Mouse (Mus musculus): ENCODE measurements at regions not wholly inside any gene's neighbourhood (a gene's known extent, or its start where the extent isn't known, plus 50 kb on each side); places are given as distances from the start of the nearest gene placed in this dataset.

DNA sequence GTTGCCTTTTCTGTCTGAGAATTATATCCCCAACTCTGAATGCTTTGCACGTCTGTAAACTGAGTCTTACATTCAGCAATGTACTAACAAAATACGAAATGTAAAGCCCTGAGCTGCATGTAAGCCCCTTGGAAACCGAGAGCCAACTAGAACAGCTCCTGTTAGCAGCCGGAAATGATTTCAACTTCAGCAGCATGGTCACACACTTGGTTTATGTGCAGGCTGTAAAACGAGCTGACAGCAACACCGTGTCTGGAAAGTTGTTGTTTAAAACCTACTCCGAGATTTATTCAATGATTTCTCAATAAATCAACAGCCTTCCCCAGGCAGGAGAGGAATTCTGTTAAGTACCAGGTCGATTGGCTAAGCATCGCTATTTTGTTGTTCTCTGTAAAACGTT, 155.7 kb downstream of the Lrig3 start:
- H3K27ac ChIP-seq, result no peak overlapping the region
- no peaks in the 10 kb centered on the region for H3K4me1 ChIP-seq (replicated peaks; ENCODE audit: control insufficient read depth in 2 of 2, insufficient read depth in 2 of 2, low read length in 1 of 2)
- H3K9me3 ChIP-seq (ENCODE audit: control insufficient read depth, low read length), result no peaks in the 10 kb centered on the region
- 64% methylated on average over 10 of the region's 10 CpGs for WGBS (ENCODE audit: insufficient replicate concordance)
- TF ChIP-seq EP300 (IDR thresholded peaks at IDR 0.05; ENCODE audit: low read depth), result no peak
- TF ChIP-seq CTCF (IDR thresholded peaks at IDR 0.05; ENCODE audit: low read depth), result no peak
- ATAC-seq (ENCODE audit: insufficient read depth) (no peak), DNase-seq (ENCODE audit: low read depth in 3 of 3, low spot score in 3 of 3) (no peak)
- H3K4me3 ChIP-seq (ENCODE audit: insufficient read depth in 1 of 2, low read depth in 2 of 2, low read length in 2 of 2), result no peak overlapping the region
- no peak overlapping the region for H3K9ac ChIP-seq (replicated peaks)
- H3K27me3 ChIP-seq (ENCODE audit: control insufficient read depth, insufficient read depth, low read length), result no peaks in the 10 kb centered on the region
- no peak overlapping the region for H3K4me2 ChIP-seq (ENCODE audit: low read depth)
- no peaks in the 10 kb centered on the region for H3K36me3 ChIP-seq (replicated peaks; ENCODE audit: control insufficient read depth, insufficient read depth, low read depth)

DNA sequence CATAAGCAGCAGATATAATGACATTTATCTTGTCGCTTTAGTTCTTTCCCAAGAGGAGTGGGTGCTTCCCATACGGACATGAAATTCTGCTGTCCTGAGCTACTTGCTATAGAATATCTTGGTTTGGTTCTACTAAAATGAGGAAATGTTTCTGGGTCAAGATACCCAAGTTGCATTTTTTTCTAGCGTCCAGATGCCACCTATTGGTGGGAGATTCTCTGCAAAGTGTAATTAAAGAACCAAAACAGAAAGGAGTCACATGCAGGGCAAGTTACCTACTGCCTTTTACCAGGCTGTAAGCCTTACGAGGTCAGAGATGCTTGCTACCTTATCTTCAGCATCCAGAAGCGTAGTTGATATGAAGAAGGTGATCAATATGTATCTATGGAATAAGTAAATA, 156.5 kb downstream of the Lrig3 start:
- Histone ChIP-seq H3K36me3 (replicated peaks; ENCODE audit: control insufficient read depth, insufficient read depth, low read depth) (no peaks in the 10 kb centered on the region), H3K4me3 (ENCODE audit: insufficient read depth in 1 of 2, low read depth in 2 of 2, low read length in 2 of 2) (no peak overlapping the region), H3K4me2 (ENCODE audit: low read depth) (no peak overlapping the region), H3K27ac (no peak overlapping the region), H3K4me1 (replicated peaks; ENCODE audit: control insufficient read depth in 2 of 2, insufficient read depth in 2 of 2, low read length in 1 of 2) (no peaks in the 10 kb centered on the region), H3K9me3 (ENCODE audit: control insufficient read depth, low read length) (no peaks in the 10 kb centered on the region), H3K27me3 (ENCODE audit: control insufficient read depth, insufficient read depth, low read length) (no peaks in the 10 kb centered on the region), H3K9ac (replicated peaks) (no peak overlapping the region)
- DNase-seq (ENCODE audit: low read depth in 3 of 3, low spot score in 3 of 3) (no peak), ATAC-seq (ENCODE audit: insufficient read depth) (no peak)
- TF ChIP-seq CTCF (IDR thresholded peaks at IDR 0.05; ENCODE audit: low read depth) (no peak), EP300 (IDR thresholded peaks at IDR 0.05; ENCODE audit: low read depth) (no peak)
- WGBS (ENCODE audit: insufficient replicate concordance), result 57% methylated on average over 5 of the region's 5 CpGs

DNA sequence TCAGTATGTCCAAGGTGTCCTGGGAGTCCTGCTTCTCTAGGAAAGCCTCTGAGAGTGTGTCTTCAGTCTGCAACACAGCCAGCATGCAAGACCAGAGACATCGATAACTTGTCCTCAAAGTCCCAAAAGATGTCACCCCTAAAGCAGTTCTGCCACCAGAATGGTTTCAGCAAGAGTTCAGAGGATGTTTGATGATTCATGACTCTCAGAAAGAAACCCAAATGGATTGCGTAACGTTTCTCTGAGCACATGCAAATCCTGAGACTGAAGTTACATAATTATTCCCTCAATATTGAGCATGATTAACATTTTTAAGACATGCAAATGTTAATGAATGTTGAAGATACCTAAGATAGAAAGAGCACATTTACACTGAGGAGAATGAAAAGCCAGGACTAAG, 167.2 kb downstream of the Lrig3 start:
- Histone ChIP-seq H3K27me3 (ENCODE audit: control insufficient read depth, insufficient read depth, low read length) (no peaks in the 10 kb centered on the region), H3K27ac (no peak overlapping the region), H3K4me3 (ENCODE audit: insufficient read depth in 1 of 2, low read depth in 2 of 2, low read length in 2 of 2) (no peak overlapping the region), H3K4me1 (replicated peaks; ENCODE audit: control insufficient read depth in 2 of 2, insufficient read depth in 2 of 2, low read length in 1 of 2) (no peaks in the 10 kb centered on the region), H3K9me3 (ENCODE audit: control insufficient read depth, low read length) (no peaks in the 10 kb centered on the region), H3K9ac (replicated peaks) (no peak overlapping the region), H3K4me2 (ENCODE audit: low read depth) (no peak overlapping the region), H3K36me3 (replicated peaks; ENCODE audit: control insufficient read depth, insufficient read depth, low read depth) (no peaks in the 10 kb centered on the region)
- TF ChIP-seq CTCF (IDR thresholded peaks at IDR 0.05; ENCODE audit: low read depth) (no peak), EP300 (IDR thresholded peaks at IDR 0.05; ENCODE audit: low read depth) (no peak)
- ATAC-seq (ENCODE audit: insufficient read depth), result no peak
- WGBS (ENCODE audit: insufficient replicate concordance), result 59% methylated on average over 3 of the region's 3 CpGs
- no peak for DNase-seq (ENCODE audit: low read depth in 3 of 3, low spot score in 3 of 3)

DNA sequence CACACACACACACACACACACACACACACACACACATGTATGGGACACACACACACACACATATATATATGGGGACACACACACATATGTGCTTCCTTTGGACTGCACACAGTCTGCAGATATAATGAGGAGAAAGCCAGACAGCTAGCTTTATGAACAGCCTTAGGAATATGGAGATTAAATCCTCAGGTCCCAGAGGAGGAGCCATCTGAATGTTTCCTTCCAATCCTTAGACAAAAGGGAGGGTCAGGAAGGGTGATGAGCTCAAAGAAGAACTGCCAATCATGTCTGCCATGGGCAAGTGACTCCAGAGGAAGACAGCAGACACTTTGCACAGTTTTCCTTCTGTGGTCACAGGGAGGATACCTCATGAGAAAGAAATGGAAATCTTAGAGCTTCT, 168.0 kb downstream of the Lrig3 start:
- H3K9me3 ChIP-seq (ENCODE audit: control insufficient read depth, low read length), result no peaks in the 10 kb centered on the region
- H3K4me3 ChIP-seq (ENCODE audit: insufficient read depth in 1 of 2, low read depth in 2 of 2, low read length in 2 of 2), result no peak overlapping the region
- no peaks in the 10 kb centered on the region for H3K4me1 ChIP-seq (replicated peaks; ENCODE audit: control insufficient read depth in 2 of 2, insufficient read depth in 2 of 2, low read length in 1 of 2)
- H3K27ac ChIP-seq, result no peak overlapping the region
- no peaks in the 10 kb centered on the region for H3K27me3 ChIP-seq (ENCODE audit: control insufficient read depth, insufficient read depth, low read length)
- H3K9ac ChIP-seq (replicated peaks), result no peak overlapping the region
- no peak overlapping the region for H3K4me2 ChIP-seq (ENCODE audit: low read depth)
- DNase-seq (ENCODE audit: low read depth in 3 of 3, low spot score in 3 of 3), result no peak
- ATAC-seq (ENCODE audit: insufficient read depth), result no peak
- H3K36me3 ChIP-seq (replicated peaks; ENCODE audit: control insufficient read depth, insufficient read depth, low read depth), result no peaks in the 10 kb centered on the region
- no peak for TF ChIP-seq CTCF (IDR thresholded peaks at IDR 0.05; ENCODE audit: low read depth)
- TF ChIP-seq EP300 (IDR thresholded peaks at IDR 0.05; ENCODE audit: low read depth), result no peak

DNA sequence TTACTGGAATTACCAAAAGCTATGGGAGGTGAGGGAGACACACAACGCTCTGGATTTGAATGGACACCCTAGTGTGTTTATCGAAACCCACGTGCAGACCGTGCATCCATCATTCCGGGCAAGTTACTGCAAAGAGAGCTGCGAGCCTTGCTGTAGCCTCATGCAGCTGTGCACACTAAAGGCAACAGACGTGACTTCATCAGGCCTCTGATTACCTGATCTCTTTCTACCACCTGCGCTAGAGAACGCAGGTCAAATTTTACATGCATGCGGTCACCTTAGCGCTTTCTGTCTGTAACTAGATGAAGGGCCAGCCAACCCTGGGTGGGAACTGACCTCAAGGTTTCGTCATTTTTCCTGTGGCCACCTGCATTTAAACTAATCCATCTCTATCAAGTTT, 172.6 kb downstream of the Lrig3 start:
- TF ChIP-seq CTCF (IDR thresholded peaks at IDR 0.05; ENCODE audit: low read depth) (no peak), EP300 (IDR thresholded peaks at IDR 0.05; ENCODE audit: low read depth) (no peak)
- WGBS (ENCODE audit: insufficient replicate concordance), result 79% methylated on average over 12 of the region's 12 CpGs
- Histone ChIP-seq H3K36me3 (replicated peaks; ENCODE audit: control insufficient read depth, insufficient read depth, low read depth) (no peaks in the 10 kb centered on the region), H3K4me2 (ENCODE audit: low read depth) (no peak overlapping the region), H3K9ac (replicated peaks) (no peak overlapping the region), H3K4me1 (replicated peaks; ENCODE audit: control insufficient read depth in 2 of 2, insufficient read depth in 2 of 2, low read length in 1 of 2) (no peaks in the 10 kb centered on the region), H3K4me3 (ENCODE audit: insufficient read depth in 1 of 2, low read depth in 2 of 2, low read length in 2 of 2) (no peak overlapping the region), H3K9me3 (ENCODE audit: control insufficient read depth, low read length) (no peaks in the 10 kb centered on the region), H3K27ac (no peak overlapping the region), H3K27me3 (ENCODE audit: control insufficient read depth, insufficient read depth, low read length) (no peaks in the 10 kb centered on the region)
- DNase-seq (ENCODE audit: low read depth in 3 of 3, low spot score in 3 of 3) (no peak), ATAC-seq (ENCODE audit: insufficient read depth) (no peak)

DNA sequence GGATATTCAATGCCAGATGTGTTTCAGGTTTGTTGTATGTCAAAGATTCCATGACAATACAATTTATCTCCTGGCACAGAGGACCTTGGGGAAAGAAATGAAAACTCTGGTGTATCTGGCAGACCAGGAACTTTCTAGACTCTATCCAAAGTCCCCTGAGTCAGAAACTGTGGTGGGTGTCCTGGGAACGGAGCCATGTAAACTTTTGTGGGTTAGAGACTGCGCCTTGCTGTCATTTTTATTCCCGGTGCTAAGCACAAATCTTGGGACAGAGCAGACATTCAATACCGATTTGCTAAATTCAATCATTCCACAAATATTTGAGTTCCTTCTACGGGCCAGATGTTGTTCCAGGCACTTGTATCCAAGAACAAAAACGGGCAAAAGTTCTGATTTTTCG, 175.6 kb downstream of the Lrig3 start:
- Histone ChIP-seq H3K4me1 (replicated peaks; ENCODE audit: control insufficient read depth in 2 of 2, insufficient read depth in 2 of 2, low read length in 1 of 2) (no peaks in the 10 kb centered on the region), H3K27me3 (ENCODE audit: control insufficient read depth, insufficient read depth, low read length) (no peaks in the 10 kb centered on the region), H3K9ac (replicated peaks) (no peak overlapping the region), H3K36me3 (replicated peaks; ENCODE audit: control insufficient read depth, insufficient read depth, low read depth) (no peaks in the 10 kb centered on the region), H3K27ac (no peak overlapping the region), H3K4me2 (ENCODE audit: low read depth) (no peak overlapping the region), H3K9me3 (ENCODE audit: control insufficient read depth, low read length) (no peaks in the 10 kb centered on the region), H3K4me3 (ENCODE audit: insufficient read depth in 1 of 2, low read depth in 2 of 2, low read length in 2 of 2) (no peak overlapping the region)
- 72% methylated on average over 7 of the region's 7 CpGs for whole genome bisulfite sequencing (ENCODE audit: insufficient replicate concordance)
- no peak for ATAC-seq (ENCODE audit: insufficient read depth)
- no peak for DNase-seq (ENCODE audit: low read depth in 3 of 3, low spot score in 3 of 3)
- TF ChIP-seq EP300 (IDR thresholded peaks at IDR 0.05; ENCODE audit: low read depth), result no peak
- TF ChIP-seq CTCF (IDR thresholded peaks at IDR 0.05; ENCODE audit: low read depth), result no peak

Data from liver, embryonic 14.5 days (tissue).